In genomic region chrX:37191105-37191743, GRCm38 (mm10) we compare ENCODE assay signal across 8 mouse cellular contexts. TPM values are rescaled to one million over a fixed set of nuclear protein-coding genes. Genes with fewer than 3 reads are reported as not detected.
A peak's percentile ranks its signal among the peaks of the same experiment; 100 is the strongest.
DNase-seq lines count a peak whose midpoint lies in the region; ATAC-seq and TF ChIP-seq lines count a peak whose summit lies in the region.

Ndufa1 (minus strand) TSS chrX:37191163.
Rnf113a1 (plus strand) TSS chrX:37191245.

- H3K9ac ChIP-seq in forebrain, embryonic 12.5 days = peak within 1 kb of the TSS; percentile 57
- peak within 1 kb of the TSS; percentile 65 for H3K9ac ChIP-seq in heart, postnatal 0 days (replicated peaks; ENCODE audit: low read depth, low read length)
- peak within 1 kb of the TSS; percentile 68 for H3K9ac ChIP-seq in liver, embryonic 14.5 days (replicated peaks)
- peak within 1 kb of the TSS; percentile 29; the same call in 1 of the 2 replicates for H3K9ac ChIP-seq in stomach, embryonic 15.5 days

- H3K36me3 ChIP-seq in E14TG2a.4 (ENCODE audit: insufficient read depth, low read length) = peaks cover 16% of the 10 kb centered on the region
- H3K36me3 ChIP-seq in forebrain, embryonic 12.5 days (replicated peaks) = no peaks in the 10 kb centered on the region
- no peaks in the 10 kb centered on the region for H3K36me3 ChIP-seq in heart, postnatal 0 days (replicated peaks; ENCODE audit: control insufficient read depth, insufficient read depth, low read length)
- H3K36me3 ChIP-seq in liver, embryonic 14.5 days (replicated peaks; ENCODE audit: control insufficient read depth, insufficient read depth, low read depth) = no peaks in the 10 kb centered on the region
- no peaks in the 10 kb centered on the region for H3K36me3 ChIP-seq in stomach, embryonic 15.5 days

- peak; percentile 63 for DNase-seq in c-Kit-positive CD71-positive TER-119-negative erythroid progenitor cells, embryonic 14.5 days (ENCODE audit: low read depth)
- peak; percentile 43 for DNase-seq in heart, postnatal 0 days (ENCODE audit: low spot score)
- DNase-seq in kidney, postnatal 36 days = peak; percentile 84 to 91
- peak; percentile 59 to 66 (median 63) for DNase-seq in liver, embryonic 14.5 days (ENCODE audit: low read depth in 3 of 3, low spot score in 3 of 3)
- peak; percentile 74 for DNase-seq in neural tube, embryonic 10.5 days (ENCODE audit: extremely low spot score, low spot score)

- H3K27ac ChIP-seq in forebrain, embryonic 12.5 days = peak within 1 kb of the TSS; percentile 50
- H3K27ac ChIP-seq in heart, postnatal 0 days (ENCODE audit: low read depth) = peak within 1 kb of the TSS; percentile 57
- no peak within 1 kb of the TSS for H3K27ac ChIP-seq in liver, embryonic 14.5 days
- H3K27ac ChIP-seq in stomach, embryonic 15.5 days = peak within 1 kb of the TSS; percentile 40; the same call in 1 of the 2 replicates

- TF ChIP-seq CTCF in E14TG2a.4 (conservative IDR thresholded peaks at IDR 0.05; ENCODE audit: low read length) = no peak
- no peak for TF ChIP-seq CTCF in heart, postnatal 0 days (IDR thresholded peaks at IDR 0.05; ENCODE audit: low read depth)
- TF ChIP-seq CTCF in liver, embryonic 14.5 days (IDR thresholded peaks at IDR 0.05; ENCODE audit: low read depth) = no peak

- ATAC-seq in forebrain, embryonic 12.5 days (ENCODE audit: low FRiP score) = peak; percentile 94
- peak; percentile 86 for ATAC-seq in heart, postnatal 0 days (ENCODE audit: insufficient read depth, low read depth)
- peak; percentile 92 for ATAC-seq in liver, embryonic 14.5 days (ENCODE audit: insufficient read depth)
- ATAC-seq in stomach, embryonic 15.5 days (ENCODE audit: insufficient read depth, low FRiP score, low read depth) = peak; percentile 81

- peak within 1 kb of the TSS; percentile 57 for H3K4me2 ChIP-seq in forebrain, embryonic 12.5 days
- H3K4me2 ChIP-seq in heart, postnatal 0 days (ENCODE audit: low read depth, low read length) = peak within 1 kb of the TSS; percentile 80
- peak within 1 kb of the TSS; percentile 75 for H3K4me2 ChIP-seq in liver, embryonic 14.5 days (ENCODE audit: low read depth)
- peak within 1 kb of the TSS; percentile 61 for H3K4me2 ChIP-seq in stomach, embryonic 15.5 days

- no peak for TF ChIP-seq EP300 in heart, postnatal 0 days (IDR thresholded peaks at IDR 0.05; ENCODE audit: low read depth)
- TF ChIP-seq EP300 in liver, embryonic 14.5 days (IDR thresholded peaks at IDR 0.05; ENCODE audit: low read depth) = no peak

- WGBS in forebrain, embryonic 12.5 days = 13% methylated on average over 56 of the region's 63 CpGs
- WGBS in heart, postnatal 0 days = 20% methylated on average over 62 of the region's 63 CpGs
- WGBS in liver, embryonic 14.5 days (ENCODE audit: insufficient replicate concordance) = 10% methylated on average over 59 of the region's 63 CpGs
- 17% methylated on average over 63 of the region's 63 CpGs for WGBS in stomach, embryonic 15.5 days

- no peaks in the 10 kb centered on the region for H3K9me3 ChIP-seq in E14TG2a.4 (ENCODE audit: low read length)
- no peaks in the 10 kb centered on the region for H3K9me3 ChIP-seq in forebrain, embryonic 12.5 days
- H3K9me3 ChIP-seq in heart, postnatal 0 days (replicated peaks; ENCODE audit: control insufficient read depth, low read length) = no peaks in the 10 kb centered on the region
- no peaks in the 10 kb centered on the region for H3K9me3 ChIP-seq in liver, embryonic 14.5 days (ENCODE audit: control insufficient read depth, low read length)
- no peaks in the 10 kb centered on the region for H3K9me3 ChIP-seq in stomach, embryonic 15.5 days

- H3K27me3 ChIP-seq in E14TG2a.4 (ENCODE audit: insufficient read depth, low read length) = no peaks in the 10 kb centered on the region
- H3K27me3 ChIP-seq in forebrain, embryonic 12.5 days = no peaks in the 10 kb centered on the region
- H3K27me3 ChIP-seq in heart, postnatal 0 days (ENCODE audit: control insufficient read depth, insufficient read depth, low read length) = no peaks in the 10 kb centered on the region
- no peaks in the 10 kb centered on the region for H3K27me3 ChIP-seq in liver, embryonic 14.5 days (ENCODE audit: control insufficient read depth, insufficient read depth, low read length)
- no peaks in the 10 kb centered on the region for H3K27me3 ChIP-seq in stomach, embryonic 15.5 days (replicated peaks)

- H3K4me1 ChIP-seq in E14TG2a.4 (replicated peaks; ENCODE audit: low read depth, low read length) = peaks cover 6% of the 10 kb centered on the region; the same call in 1 of the 2 replicates
- 0 out of 2 replicates have a peak, but pooled peaks cover 6% of the 10 kb centered on the region for H3K4me1 ChIP-seq in forebrain, embryonic 12.5 days
- no peaks in the 10 kb centered on the region for H3K4me1 ChIP-seq in heart, postnatal 0 days (ENCODE audit: control insufficient read depth, insufficient read depth)
- H3K4me1 ChIP-seq in liver, embryonic 14.5 days (replicated peaks; ENCODE audit: control insufficient read depth in 2 of 2, insufficient read depth in 2 of 2, low read length in 1 of 2) = peaks cover 0 to 5% of the 10 kb centered on the region in 2 experiments; a peak in 1 of 4 replicates
- no peaks in the 10 kb centered on the region for H3K4me1 ChIP-seq in stomach, embryonic 15.5 days

- H3K4me3 ChIP-seq in E14TG2a.4 (replicated peaks; ENCODE audit: low read length) = peak within 1 kb of the TSS; percentile 81
- peak within 1 kb of the TSS; percentile 54 for H3K4me3 ChIP-seq in forebrain, embryonic 12.5 days (replicated peaks)
- H3K4me3 ChIP-seq in heart, postnatal 0 days (ENCODE audit: low read depth, low read length) = peak within 1 kb of the TSS; percentile 73
- H3K4me3 ChIP-seq in liver, embryonic 14.5 days (ENCODE audit: insufficient read depth in 1 of 2, low read depth in 2 of 2, low read length in 2 of 2) = peak within 1 kb of the TSS; percentile 72 to 87
- H3K4me3 ChIP-seq in stomach, embryonic 15.5 days (replicated peaks) = peak within 1 kb of the TSS; percentile 52

RNA-seq across cellular contexts. Expression of gene Ndufa1, which starts in this region (rescaled TPM):
- polyA plus RNA-seq in forebrain, embryonic 12.5 days (2016; fragmentation: Nextera tagmentation; extraction: Ambion mirVana) = 362 and 392 TPM in 2 replicates
- total RNA-seq in heart, postnatal 0 days (2014; rRNA removed; ENCODE audit: low replicate concordance) = 337 and 420 TPM in 2 replicates
- polyA plus RNA-seq in heart, postnatal 0 days (2015; fragmentation: Nextera tagmentation; extraction: Ambion mirVana) = 1,804 and 1,915 TPM in 2 replicates
- polyA plus RNA-seq in liver, embryonic 14.5 days (2012; rRNA removed) = 111 and 169 TPM in 2 replicates
- 253 and 273 TPM in 2 replicates for polyA plus RNA-seq in liver, embryonic 14.5 days (2014; fragmentation: Nextera tagmentation; extraction: Ambion mirVana)
- 383 and 411 TPM in 2 replicates for polyA plus RNA-seq in stomach, embryonic 15.5 days (2015; fragmentation: Nextera tagmentation; extraction: Ambion mirVana)

RNA-seq across cellular contexts. Expression of gene Rnf113a1, which starts in this region (rescaled TPM):
- polyA plus RNA-seq in forebrain, embryonic 12.5 days (2016; fragmentation: Nextera tagmentation; extraction: Ambion mirVana) = 14.4 and 15.3 TPM in 2 replicates
- not detected in 2 replicates for total RNA-seq in heart, postnatal 0 days (2014; rRNA removed; ENCODE audit: low replicate concordance)
- polyA plus RNA-seq in heart, postnatal 0 days (2015; fragmentation: Nextera tagmentation; extraction: Ambion mirVana) = 5.5 and 5.6 TPM in 2 replicates
- 1.1 and 1.7 TPM in 2 replicates for polyA plus RNA-seq in liver, embryonic 14.5 days (2012; rRNA removed)
- 2.3 and 3.2 TPM in 2 replicates for polyA plus RNA-seq in liver, embryonic 14.5 days (2014; fragmentation: Nextera tagmentation; extraction: Ambion mirVana)
- polyA plus RNA-seq in stomach, embryonic 15.5 days (2015; fragmentation: Nextera tagmentation; extraction: Ambion mirVana) = 10.2 TPM in 2 replicates
